Mouse (Mus musculus): ENCODE results near the gene Plekha6.

Gene Plekha6

DNA sequence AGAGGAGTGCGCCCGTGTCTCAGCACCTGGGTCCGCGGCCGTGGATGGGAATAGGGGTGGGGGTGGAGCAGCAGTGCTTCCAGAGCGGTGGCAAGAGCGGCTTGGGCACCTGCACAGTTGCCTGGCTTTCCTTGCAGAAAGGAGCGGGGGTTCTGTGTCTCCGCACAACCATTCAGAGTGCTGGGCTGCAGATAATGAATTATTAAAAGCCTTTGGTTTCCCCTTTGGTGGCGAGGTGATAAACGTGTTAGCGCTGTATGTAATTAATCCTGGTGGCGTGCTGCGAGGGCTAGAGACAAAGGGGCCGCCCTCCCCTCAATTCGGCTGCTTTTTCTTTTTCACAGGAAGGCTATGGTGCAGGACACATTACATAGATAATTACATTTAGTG, 18.7 kb downstream of the Plekha6 start:
- DNase-seq (ENCODE audit: low spot score), result no peak

DNA sequence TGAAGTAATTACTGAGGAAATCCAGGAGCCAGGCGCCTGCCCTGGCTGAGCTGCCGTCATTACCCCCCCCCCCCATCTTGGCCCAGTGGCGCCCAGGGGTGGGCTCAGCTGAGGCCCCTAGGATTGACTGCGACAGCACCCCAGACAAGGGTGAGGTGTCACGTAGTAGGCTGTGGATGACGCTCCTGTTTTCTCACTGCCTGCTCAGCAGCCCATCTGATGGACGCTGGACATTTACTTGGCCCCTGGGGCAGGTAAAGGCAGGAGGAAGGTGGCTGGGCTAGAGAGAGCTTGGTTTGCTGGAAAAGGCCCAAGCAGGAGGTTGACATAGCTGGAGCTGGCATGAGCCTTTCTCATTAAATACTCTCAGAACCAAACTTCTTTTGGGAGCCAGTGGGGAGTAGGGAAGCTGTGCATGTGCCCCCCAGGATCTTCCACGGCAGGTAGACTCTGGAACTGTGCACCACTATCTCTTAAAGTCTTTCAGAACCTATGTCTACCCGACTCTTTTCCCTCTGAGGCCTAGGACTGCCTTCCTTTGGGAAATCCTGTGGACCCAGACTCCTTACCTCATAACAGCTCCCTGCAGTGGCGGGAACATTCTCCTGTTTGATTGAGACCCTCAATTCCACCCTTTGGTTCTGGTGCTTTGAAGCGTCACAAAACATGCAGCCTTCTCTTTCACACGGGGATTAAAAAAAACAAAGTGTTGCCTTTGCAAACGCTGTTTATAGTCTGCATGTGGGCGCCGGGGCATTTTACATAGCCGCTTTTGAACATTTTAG, 19.3 kb downstream of the Plekha6 start:
- DNase-seq (ENCODE audit: low spot score), result no peak

DNA sequence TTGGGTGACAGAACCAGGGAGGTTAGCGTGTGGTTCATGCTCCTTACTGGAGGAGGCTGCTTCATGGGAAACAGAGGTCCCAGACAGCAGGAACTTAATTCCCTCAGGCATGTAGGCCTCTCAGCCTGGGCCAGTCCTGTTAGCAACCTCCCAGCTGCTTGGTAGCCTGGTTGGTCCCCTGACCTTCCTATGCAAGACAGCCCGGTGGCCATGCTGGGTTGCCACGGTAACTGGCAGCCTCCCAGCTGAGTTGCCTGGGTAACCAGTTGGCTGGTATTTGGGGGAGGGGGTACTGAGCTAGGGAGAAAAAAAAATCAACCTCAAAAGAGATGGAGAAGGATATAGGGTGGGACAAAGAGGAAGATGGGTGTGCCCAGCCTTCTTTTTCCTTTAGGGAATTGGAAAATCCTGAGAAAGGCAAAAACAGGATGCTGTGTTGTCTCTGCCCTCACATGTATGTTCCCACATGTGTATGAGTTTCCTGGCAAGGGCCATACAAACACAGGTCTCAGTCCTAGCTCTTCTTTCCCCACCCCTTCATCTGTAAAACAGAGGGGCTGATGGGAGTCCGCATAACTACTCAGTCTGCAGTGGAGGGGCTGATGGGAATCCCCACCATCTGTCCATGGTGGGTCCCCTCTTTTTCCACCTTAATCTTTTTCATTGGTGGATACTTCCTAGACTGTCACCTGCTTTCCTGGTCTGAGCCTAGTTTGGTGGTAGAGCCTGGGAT, 24.1 kb downstream of the Plekha6 start:
- DNase-seq (ENCODE audit: low spot score), result no peak

DNA sequence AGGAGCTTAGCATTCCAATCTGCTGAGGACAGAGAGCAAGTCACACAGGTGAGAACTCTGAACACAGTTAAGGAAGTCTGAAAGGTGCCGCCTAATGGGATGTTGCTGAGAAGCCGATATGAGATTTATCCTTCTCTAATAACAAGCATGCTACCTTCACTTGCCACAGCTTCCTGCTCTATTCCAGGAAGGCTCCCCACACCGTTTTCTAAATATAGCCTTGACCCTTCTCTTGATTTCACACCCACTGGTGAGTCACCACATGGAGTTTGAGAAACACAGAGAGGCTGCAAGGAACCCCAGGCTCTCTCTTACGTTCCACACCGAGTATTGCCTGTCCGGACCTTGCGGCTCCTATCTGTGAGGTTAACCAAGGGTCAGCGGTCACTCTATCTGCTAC, 24.7 kb downstream of the Plekha6 start:
- no peak for DNase-seq (ENCODE audit: low spot score)

- no peak for DNase-seq (ENCODE audit: low spot score)
Measured at GRCm38 (mm10) chr1:133189471-133189870, 25.5 kb downstream of the Plekha6 start.

GRCm38 (mm10) chr1:133190550-133190949, 26.5 kb downstream of the Plekha6 start:
- DNase-seq (ENCODE audit: low spot score), result no peak

DNA sequence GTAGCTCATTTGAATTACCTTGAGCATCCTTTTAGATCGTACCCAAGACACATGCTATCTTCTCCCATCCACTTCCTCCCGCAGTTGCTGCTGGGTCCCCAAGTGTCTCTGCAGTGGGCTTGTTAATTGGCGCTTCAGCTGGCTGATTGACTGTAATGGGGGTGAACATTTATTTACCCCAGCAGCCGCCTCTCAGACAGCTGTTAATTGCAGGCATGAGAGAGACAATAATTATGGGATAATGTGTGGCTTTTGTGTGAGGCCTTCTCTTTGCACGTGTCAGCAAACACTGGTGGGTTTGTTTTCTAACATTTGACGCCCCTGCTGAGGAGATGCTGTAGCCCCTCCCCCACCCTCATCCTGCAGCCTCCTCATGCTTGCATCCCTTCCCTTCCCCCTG, 32.2 kb downstream of the Plekha6 start:
- no peak for DNase-seq (ENCODE audit: low spot score)

DNA sequence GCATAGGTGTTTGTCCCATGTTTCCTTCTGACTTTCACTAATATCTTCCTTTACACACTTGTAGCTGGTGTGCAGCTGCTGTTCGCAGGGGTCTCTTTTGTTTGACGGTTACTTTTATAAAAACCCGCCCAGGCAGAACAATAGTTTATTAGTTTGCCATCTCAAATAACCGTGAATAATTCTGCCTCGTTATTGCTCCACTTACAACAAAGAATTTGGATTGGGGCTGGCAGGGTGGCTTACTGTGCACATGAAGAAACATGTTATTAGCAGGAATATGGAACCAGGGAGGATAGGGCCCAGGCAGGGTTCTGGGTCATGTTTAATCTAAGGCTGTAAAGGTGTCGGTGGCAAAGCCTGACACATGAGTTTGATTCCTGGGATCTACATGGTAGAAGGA, 33.3 kb downstream of the Plekha6 start:
- no peak for DNase-seq (ENCODE audit: low spot score)

DNA sequence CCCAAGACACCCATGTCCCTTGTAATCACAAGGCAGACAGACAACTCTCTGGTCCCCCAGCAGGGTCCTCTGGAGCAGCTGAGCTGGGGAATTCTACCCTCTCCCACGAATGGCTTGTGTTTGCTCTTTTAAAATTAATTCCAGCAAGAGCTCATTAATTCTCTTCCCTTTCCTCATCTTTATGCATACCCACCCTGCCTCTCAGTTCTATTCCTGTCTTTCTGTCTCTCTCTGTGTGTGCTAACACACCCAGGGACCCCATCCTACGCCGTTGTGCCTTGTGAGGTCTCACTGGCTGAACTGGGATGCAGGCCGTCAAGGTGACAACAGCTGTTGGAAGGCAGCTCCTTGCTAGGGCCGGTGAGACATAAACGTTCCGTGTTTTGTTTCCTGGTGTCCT, 35.7 kb downstream of the Plekha6 start:
- DNase-seq (ENCODE audit: low spot score), result no peak

DNA sequence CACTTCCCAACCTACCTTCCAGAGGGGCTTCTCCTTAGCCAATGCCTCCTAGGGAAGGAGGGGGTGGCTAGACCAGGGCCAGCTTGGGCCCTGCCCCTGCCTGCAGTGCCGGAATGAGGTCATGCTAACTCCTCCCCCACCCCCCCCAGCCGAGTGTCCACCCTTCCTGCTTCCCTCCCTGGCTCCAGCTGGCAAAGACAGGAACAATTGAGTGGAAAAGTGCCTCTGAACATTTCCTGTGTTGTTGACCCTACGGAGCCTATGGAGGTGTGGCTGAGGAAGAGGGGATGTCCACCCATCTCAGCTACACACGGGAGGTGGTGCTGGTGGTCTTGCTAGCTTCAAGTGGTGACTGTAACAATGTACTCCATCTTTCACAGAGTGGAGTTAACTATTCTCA, 37.5 kb downstream of the Plekha6 start:
- DNase-seq (ENCODE audit: low spot score), result no peak

DNA sequence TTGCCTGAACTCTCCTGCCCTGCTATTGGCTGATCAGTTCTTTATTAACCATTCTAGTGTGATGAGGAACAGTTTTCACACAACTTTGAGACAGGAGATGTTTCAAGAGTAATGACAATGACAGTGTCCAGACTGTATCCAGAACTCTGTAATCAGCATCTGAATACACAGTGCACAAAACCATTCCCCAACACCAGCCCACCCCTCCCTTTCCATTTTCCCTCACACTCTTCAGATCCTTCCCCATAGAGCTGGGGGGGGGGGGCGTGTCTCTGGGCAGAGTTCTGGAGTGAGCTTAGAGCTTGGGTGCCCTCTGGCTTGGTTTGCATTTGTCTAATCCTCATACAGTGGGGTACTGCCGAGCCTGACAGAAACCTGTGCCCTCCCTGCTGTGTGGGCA, 39.7 kb downstream of the Plekha6 start:
- no peak for DNase-seq (ENCODE audit: low spot score)

DNA sequence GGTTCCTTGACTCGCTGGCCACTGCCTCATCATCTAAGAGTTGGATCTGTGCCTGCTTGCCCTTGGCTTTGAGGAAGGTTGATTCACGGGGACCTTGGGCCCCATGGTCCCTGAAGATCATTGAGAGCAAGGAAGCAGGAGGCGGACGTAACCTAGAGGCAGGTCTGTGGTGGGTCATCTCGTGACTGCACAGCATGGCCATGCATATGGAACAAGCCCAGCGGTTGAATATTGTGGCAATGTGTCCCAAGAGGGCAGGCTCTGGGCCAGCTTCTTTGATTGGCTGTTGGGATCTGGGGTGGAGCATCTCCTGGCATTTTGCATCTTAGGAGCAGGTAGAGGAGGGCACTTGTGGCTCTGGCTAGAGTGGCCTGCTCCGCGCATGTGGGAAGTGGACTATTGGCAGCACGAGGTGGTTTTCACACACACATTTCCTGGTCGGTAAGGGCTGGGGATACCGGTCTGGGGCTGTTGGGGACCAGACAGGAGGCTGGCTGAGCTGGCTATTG, 40.4 kb downstream of the Plekha6 start:
- peak; percentile 26 for DNase-seq (ENCODE audit: low spot score)

DNA sequence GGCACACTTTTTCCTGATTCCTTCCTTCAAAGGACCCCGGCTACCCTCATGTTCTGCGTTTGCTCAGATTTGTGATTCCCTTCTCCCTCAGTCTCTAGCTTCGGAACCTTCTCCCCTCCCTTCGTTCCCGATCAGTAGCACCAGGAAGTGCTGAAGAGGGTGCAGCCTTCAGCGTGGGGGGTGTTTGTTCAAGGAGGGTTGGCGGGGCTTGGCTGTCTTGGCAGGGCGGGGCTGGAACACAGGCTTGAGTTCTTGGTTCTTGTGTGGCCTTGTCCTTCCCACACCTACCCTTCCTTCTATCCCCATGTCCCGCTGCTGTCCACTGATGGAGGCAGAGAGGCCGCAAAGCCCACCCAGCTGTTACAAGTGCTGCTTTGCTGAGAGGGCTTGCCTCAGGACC, 41.0 kb downstream of the Plekha6 start:
- DNase-seq (ENCODE audit: low spot score), result no peak

DNA sequence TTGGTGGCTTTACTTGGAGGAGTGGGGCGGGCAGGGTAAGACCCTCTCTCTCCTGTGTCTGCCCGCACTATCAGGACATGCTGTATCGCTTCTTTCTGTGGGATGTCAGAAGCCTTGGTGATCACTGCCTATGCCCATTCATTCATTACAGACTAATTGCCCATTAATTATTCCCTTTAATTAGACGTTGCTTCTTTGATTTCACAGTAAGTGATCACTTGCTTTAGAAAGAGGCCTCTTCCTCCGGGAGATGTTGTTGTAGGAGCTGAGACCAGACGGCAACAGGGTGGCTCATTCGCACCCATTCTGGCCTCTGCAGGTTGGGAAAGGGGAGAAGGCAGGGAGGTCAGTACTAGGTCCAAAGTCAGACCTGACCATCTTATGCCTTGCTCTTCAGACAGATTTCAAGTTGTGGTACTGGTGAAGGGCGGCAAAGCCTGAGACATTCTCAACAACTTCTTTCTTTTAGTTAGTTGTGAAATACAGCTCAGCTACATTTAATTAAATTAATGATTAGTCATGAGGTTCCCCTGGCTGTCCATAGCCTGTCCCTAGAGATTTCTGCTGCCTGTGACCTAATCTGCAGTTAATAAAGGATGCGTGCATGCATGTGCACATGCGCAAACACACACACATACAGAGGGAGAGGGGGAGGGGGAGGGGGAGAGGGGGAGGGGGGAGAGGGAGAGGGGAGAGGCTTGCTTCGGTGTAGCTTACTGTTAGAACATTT, 44.2 kb downstream of the Plekha6 start:
- no peak for DNase-seq (ENCODE audit: low spot score)

DNA sequence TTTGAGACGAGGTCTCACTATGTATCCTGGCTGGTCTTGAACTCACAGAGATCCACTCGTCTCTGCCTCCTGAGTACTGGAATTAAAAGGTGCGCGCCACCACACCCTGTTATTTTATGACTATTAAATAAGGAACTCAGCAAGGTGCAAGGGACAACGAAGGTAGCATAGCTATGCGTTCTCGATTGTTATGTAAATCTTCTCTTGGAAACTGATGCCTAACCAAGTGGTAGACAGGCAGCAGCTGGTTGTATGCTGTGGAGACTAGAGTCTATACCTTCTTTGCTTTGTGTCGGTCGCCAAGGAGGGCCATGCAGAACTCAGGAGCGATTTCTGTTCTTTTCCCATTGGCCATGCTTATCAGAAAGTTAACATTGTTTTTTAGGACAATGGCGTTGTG, 45.0 kb downstream of the Plekha6 start:
- DNase-seq (ENCODE audit: low spot score), result no peak

DNA sequence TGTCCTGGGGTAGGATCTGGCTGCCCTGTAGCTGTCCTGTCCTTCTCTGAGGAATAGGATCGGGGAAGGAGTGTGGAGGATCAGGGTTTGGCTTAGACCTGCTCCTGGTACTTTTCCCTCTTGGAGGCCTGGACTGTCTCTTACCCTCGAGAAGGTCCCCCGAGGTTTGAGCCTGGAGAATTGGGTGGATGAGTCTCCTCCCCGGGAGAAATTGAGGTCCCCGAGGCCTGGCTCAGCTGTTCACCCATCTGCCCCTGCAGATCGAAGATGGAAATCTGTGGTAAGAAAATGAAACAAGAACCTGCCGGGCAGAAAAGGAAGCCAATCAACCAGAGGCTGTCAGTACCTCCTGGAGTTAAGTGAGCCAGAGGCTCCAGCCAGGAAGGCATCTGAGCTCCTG, 45.5 kb downstream of the Plekha6 start:
- no peak for DNase-seq (ENCODE audit: low spot score)

- no peak for DNase-seq (ENCODE audit: low spot score)
Measured at GRCm38 (mm10) chr1:133209901-133210516, 46.0 kb downstream of the Plekha6 start.

- DNase-seq (ENCODE audit: low spot score), result no peak
Measured at GRCm38 (mm10) chr1:133210766-133211165, 46.8 kb downstream of the Plekha6 start.

- no peak for DNase-seq (ENCODE audit: low spot score)
Measured at GRCm38 (mm10) chr1:133212273-133212672, 48.3 kb downstream of the Plekha6 start.

DNA sequence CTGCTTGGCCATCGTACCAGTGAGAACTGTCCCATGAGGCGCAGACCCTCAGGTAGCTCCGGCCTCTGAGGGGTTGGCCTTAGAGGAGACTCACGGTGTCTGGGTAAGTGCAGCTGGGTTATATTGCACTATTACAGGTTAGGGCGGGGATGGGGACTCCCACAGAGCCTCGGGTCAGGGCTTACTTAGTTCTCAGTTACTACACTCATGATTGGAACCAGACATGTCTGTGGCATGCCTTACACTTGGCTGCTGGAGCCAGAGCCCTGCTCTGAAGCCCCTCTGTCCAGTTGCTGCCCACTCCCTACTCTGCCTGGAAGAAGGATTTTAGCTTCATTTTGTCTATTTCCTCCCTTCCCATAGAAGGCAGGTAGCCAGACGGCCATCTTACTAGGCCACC, 49.1 kb downstream of the Plekha6 start:
- no peak for DNase-seq (ENCODE audit: low spot score)

DNA sequence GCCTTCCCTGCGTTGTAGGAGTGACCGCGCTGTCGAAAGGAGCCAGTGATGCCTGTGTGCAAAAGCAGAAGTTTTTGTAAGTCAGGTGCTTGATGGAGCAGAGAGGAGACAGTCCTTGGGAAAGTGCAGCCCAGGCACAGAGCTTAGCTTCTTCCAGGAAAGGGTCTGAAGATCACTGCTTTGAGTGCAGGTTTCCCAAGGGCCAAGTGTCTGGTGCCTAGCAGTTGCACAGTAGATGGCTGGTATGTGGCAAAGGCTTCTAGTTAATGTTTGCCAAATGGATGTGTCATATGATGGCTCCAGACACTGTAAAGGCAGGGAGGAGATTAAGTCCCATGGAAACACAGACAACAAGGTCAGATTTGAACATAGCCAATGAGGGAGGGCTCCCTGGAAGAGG, 49.9 kb downstream of the Plekha6 start:
- DNase-seq (ENCODE audit: low spot score), result no peak

- DNase-seq (ENCODE audit: low spot score), result no peak
Measured at GRCm38 (mm10) chr1:133214672-133215359, 50.8 kb downstream of the Plekha6 start.

Measured in ovary, postnatal 36 days (tissue).